Mouse (Mus musculus) heart, embryonic 11.5 days (tissue): ENCODE results near the gene Bag5. TPM values are rescaled to one million over a fixed set of nuclear protein-coding genes. Genes with fewer than 3 reads are reported as not detected.

Experiments used
- ATAC-seq: fragments of 200-750 bp; cut with Nextera tagmentation; replicated peaks from 2 replicates; pipeline ENCODE4 v1.8.0; 2017; ENCODE audit warnings: moderate library complexity; ENCODE audit not compliant: insufficient number of reproducible peaks, low FRiP score, low TSS enrichment
- H3K27ac ChIP-seq: fragments of 300-500 bp; sonication (generic); 2 replicates; pipeline ENCODE4 v1.5.1; 2014; ENCODE audit warnings: mild to moderate bottlenecking, low read depth, low read length
- H3K27me3 ChIP-seq: fragments of 300-500 bp; sonication (generic); 2 replicates; pipeline ENCODE4 v1.6.1; 2014; ENCODE audit warnings: mild to moderate bottlenecking, low read length, mixed read lengths; ENCODE audit not compliant: control insufficient read depth, insufficient read depth
- H3K36me3 ChIP-seq: fragments of 300-500 bp; sonication (generic); 2 replicates; pipeline ENCODE4 v1.6.1; 2014; ENCODE audit warnings: mild to moderate bottlenecking, low read length, moderate library complexity, mixed read lengths; ENCODE audit not compliant: control insufficient read depth, insufficient read depth
- H3K4me1 ChIP-seq: fragments of 300-500 bp; sonication (generic); 2 replicates; pipeline ENCODE4 v1.6.1; 2014; ENCODE audit warnings: low read length; ENCODE audit not compliant: control insufficient read depth, insufficient read depth
- H3K4me2 ChIP-seq: fragments of 300-500 bp; sonication (generic); 2 replicates; pipeline ENCODE4 v1.6.1; 2014; ENCODE audit warnings: mild to moderate bottlenecking, moderate library complexity
- H3K4me3 ChIP-seq: fragments of 300-500 bp; sonication (generic); 2 replicates; pipeline ENCODE4 v1.5.1; 2014; ENCODE audit warnings: low read depth, low read length
- H3K9ac ChIP-seq: fragments of 300-500 bp; sonication (generic); 2 replicates; pipeline ENCODE4 v1.6.1; 2014; ENCODE audit warnings: mild to moderate bottlenecking, low read depth, low read length, moderate library complexity
- H3K9me3 ChIP-seq: fragments of 300-500 bp; sonication (generic); replicated peaks from 2 replicates; pipeline ENCODE4 v1.6.1; 2016; ENCODE audit warnings: low read length; ENCODE audit not compliant: control insufficient read depth
- WGBS: fragments of 180-500 bp; shearing (Covaris S2); extraction: QIAGEN DNeasy Blood & Tissue Kit; methylation state at CpG from one replicate; pipeline ENCODE4 v1.1.7; 2014; ENCODE audit not compliant: insufficient replicate concordance; 5-methylcytosine and 5-hydroxymethylcytosine counted together
- polyA plus RNA-seq: library from polyadenylated mRNA; unstranded; fragments of >200 nt; fragmentation: Nextera tagmentation; extraction: Ambion mirVana; gene quantifications from 2 replicates; pipeline ENCODE4 v1.2.1, GENCODE M21; 2014

Bag5 gene
- polyA plus RNA-seq, 1 experiment from 2014 or later: 42.8 TPM

DNA sequence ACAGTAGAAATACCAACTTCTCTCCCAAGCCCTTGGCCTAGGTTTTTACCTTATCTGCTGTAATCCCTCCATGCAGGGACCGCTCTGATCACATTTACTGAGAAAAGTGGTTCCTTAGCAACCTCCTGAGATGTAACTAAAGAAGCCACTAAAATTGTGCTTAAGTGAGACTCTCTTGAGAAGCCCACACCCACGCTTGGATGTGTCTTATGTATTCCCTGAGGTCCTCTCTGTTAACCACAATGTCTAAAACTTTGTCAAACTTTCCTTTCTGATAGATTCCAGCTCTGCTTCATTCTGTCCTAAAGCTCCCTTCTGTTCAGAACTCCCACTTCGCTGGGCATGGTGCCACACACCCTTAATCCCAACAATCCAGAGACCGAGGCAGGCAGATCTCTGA, 13.5 kb downstream of the Bag5 start:
- no peak overlapping the region for H3K4me2 ChIP-seq

GRCm38 (mm10) chr12:111698346-111698913, 14.6 kb downstream of the Bag5 start:
- Histone ChIP-seq H3K9ac (peak overlapping the region; percentile 39; the same call in 1 of the 2 replicates), H3K36me3 (no peaks in the 10 kb centered on the region), H3K4me2 (no peak overlapping the region), H3K4me1 (peaks cover 19% of the 10 kb centered on the region), H3K4me3 (no peak overlapping the region), H3K9me3 (no peaks in the 10 kb centered on the region), H3K27ac (no peak overlapping the region), H3K27me3 (no peaks in the 10 kb centered on the region)
- 69% methylated on average over 6 of the region's 6 CpGs for WGBS
- no peak for ATAC-seq

More for the DNA sequence above, 13.5 kb downstream of the Bag5 start:
- Histone ChIP-seq H3K9ac (no peak overlapping the region), H3K4me3 (no peak overlapping the region), H3K36me3 (no peaks in the 10 kb centered on the region), H3K9me3 (no peaks in the 10 kb centered on the region), H3K4me1 (peaks cover 11% of the 10 kb centered on the region), H3K27ac (no peak overlapping the region), H3K27me3 (no peaks in the 10 kb centered on the region)
- no peak for ATAC-seq
- 85% methylated on average over 4 of the region's 4 CpGs for WGBS

GRCm38 (mm10) chr12:111697708-111698107, 15.3 kb downstream of the Bag5 start:
- ATAC-seq: no peak
- 0 out of 2 replicates have a peak overlapping the region, but pooled peaks have one; percentile 22 for H3K27ac ChIP-seq
- no peaks in the 10 kb centered on the region for H3K27me3 ChIP-seq
- H3K9me3 ChIP-seq: no peaks in the 10 kb centered on the region
- H3K36me3 ChIP-seq: no peaks in the 10 kb centered on the region
- H3K4me2 ChIP-seq: no peak overlapping the region
- H3K4me3 ChIP-seq: no peak overlapping the region
- H3K9ac ChIP-seq: 0 out of 2 replicates have a peak overlapping the region, but pooled peaks have one; percentile 39
- H3K4me1 ChIP-seq: peaks cover 24% of the 10 kb centered on the region
- 62% methylated on average over 4 of the region's 4 CpGs for WGBS

DNA sequence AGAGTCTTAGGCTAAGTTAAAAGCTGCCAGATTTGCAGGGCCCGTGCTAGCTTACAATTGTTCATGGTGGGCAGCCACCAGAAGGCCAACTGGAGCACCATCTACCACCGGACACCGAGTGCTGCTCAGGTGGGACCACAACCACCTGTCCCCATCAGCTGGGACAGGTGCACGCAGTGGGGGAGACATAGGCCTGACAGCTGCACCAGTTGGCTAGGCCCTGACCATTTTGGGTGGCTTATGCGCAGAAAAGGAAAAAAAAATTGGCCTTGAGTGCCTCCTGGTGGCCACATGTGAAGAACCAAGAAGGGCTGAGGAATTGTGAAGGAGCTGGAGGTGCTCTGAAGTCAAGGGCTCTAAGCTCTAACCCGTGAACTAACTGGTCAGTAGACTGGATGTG, 16.8 kb downstream of the Bag5 start:
- Histone ChIP-seq H3K4me2 (no peak overlapping the region), H3K4me3 (no peak overlapping the region), H3K36me3 (no peaks in the 10 kb centered on the region), H3K27ac (no peak overlapping the region), H3K9me3 (no peaks in the 10 kb centered on the region), H3K4me1 (peaks cover 30% of the 10 kb centered on the region), H3K9ac (no peak overlapping the region), H3K27me3 (no peaks in the 10 kb centered on the region)
- 28% methylated on average over 6 of the region's 6 CpGs for WGBS
- no peak for ATAC-seq

DNA sequence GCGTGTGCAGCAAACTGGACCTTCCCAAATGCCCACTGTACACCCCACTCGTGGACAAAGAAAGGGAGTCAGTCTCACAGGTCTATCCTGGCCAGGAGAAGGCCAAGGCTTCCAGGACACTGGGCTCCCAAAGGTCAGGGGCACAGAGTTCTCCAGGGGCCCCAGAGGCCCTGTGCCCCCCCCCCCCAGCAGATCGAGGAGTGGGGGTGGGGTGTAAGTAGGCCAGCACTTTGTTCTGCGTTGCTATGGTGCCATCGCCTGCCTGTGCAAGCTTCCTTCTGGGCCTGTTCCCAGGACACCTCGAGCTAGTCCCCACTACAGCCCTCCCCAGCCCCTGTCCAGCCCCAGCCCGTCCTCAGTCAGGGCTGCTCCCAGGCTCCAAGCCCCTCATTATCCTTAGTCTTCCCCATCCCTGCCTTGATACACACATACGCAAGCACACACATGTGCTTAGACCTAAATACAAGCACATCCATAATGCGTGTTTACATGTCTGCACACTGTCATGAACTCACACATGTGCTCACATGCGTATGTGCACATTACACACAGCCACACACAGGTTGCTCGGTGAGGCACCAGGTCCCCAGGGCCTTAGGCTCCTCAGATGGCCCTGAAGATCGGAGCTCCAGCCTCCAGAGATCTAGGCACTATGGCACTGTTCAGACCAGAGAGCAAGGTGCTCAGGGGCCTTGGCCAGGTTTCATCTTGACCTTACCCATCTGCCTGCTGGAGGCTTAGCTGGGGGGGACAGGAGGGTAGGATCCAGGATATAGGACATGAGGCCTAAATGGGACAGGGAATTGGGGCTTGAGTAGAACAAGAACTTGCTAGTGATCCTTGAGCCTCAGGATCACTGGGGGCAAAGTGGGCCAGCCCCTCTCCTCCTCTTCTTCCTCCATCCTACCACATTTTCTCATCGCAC, 17.9 kb downstream of the Bag5 start:
- WGBS: 62% methylated on average over 13 of the region's 13 CpGs
- Histone ChIP-seq H3K27me3 (no peaks in the 10 kb centered on the region), H3K4me1 (peaks cover 34% of the 10 kb centered on the region), H3K9me3 (no peaks in the 10 kb centered on the region), H3K36me3 (no peaks in the 10 kb centered on the region), H3K4me3 (no peak overlapping the region), H3K9ac (peak overlapping the region; percentile 46; the same call in 1 of the 2 replicates), H3K27ac (peak overlapping the region; percentile 22; the same call in 1 of the 2 replicates), H3K4me2 (no peak overlapping the region; the same call in 1 of the 2 replicates)
- no peak for ATAC-seq

DNA sequence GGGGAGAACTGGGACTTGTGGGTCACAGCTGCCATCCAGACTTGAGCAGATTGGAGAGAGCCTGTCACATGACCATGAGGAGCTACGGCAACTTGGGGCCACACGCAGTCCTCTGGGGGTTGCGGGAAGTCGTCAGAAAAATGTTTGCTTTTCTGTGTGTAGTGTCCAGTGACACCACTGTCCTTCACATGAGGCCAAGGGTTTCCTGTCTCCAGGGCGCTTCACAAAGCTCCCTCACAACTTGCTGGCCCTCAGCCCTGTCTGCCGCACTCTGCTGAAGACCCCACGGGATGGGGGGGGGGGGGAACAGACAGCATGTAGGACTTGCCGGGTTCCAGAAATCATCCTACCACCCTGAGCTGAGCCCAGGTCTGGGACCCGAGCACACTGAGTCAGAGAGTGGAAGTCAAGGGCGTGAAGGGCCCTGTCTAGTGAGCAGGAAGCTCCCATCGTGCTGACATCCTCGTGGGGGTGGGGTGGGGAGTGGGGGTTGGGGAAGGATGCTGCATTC, 18.7 kb downstream of the Bag5 start:
- Histone ChIP-seq H3K9me3 (no peaks in the 10 kb centered on the region), H3K9ac (peak overlapping the region; percentile 46), H3K27me3 (no peaks in the 10 kb centered on the region), H3K36me3 (no peaks in the 10 kb centered on the region), H3K27ac (no peak overlapping the region), H3K4me3 (no peak overlapping the region), H3K4me1 (peaks cover 39% of the 10 kb centered on the region), H3K4me2 (peak overlapping the region; percentile 21)
- ATAC-seq: no peak
- WGBS: 19% methylated on average over 12 of the region's 12 CpGs

- no peak overlapping the region for H3K4me3 ChIP-seq
- peaks cover 39% of the 10 kb centered on the region for H3K4me1 ChIP-seq
- H3K9ac ChIP-seq: peak overlapping the region; percentile 25
- 46% methylated on average over 18 of the region's 18 CpGs for WGBS
- no peak overlapping the region for H3K27ac ChIP-seq
- H3K9me3 ChIP-seq: no peaks in the 10 kb centered on the region
- H3K36me3 ChIP-seq: no peaks in the 10 kb centered on the region
- no peaks in the 10 kb centered on the region for H3K27me3 ChIP-seq
- H3K4me2 ChIP-seq: peak overlapping the region; percentile 21; the same call in 1 of the 2 replicates
- peak; percentile 27 for ATAC-seq
These were observed 19.5 kb downstream of the Bag5 start for GRCm38 (mm10) chr12:111693341-111694270.

DNA sequence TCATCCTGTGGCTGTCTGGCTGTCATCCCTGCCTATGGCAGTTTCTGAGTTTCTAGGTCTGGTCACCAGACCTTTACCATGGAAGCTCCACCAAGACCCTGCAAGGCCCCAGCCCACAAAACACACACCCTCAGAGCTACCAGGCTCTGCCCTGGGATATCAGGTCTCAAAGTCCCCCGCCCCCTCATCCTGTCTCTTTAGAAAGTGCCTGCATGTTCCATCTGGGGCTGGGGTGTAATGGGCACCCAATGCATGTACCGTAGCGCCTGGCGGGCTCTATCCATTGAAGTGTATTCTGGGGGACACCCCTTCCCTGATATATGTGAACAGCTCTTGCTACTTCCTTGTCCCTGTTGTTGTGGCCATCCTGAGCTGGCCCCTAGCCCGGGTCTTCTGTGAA, 20.2 kb downstream of the Bag5 start:
- Histone ChIP-seq H3K27me3 (no peaks in the 10 kb centered on the region), H3K36me3 (no peaks in the 10 kb centered on the region), H3K4me2 (no peak overlapping the region), H3K4me3 (no peak overlapping the region), H3K9me3 (no peaks in the 10 kb centered on the region), H3K27ac (no peak overlapping the region), H3K9ac (no peak overlapping the region), H3K4me1 (peaks cover 44% of the 10 kb centered on the region)
- no peak for ATAC-seq
- 81% methylated on average over 5 of the region's 5 CpGs for WGBS
